Mouse (Mus musculus): ENCODE data around the gene Kcne3. TPM values are rescaled to one million over a fixed set of nuclear protein-coding genes. Genes with fewer than 3 reads are reported as not detected.

The Kcne3 gene
- polyA plus RNA-seq, 1 experiment from 2014 or later: 0.79 TPM

DNA sequence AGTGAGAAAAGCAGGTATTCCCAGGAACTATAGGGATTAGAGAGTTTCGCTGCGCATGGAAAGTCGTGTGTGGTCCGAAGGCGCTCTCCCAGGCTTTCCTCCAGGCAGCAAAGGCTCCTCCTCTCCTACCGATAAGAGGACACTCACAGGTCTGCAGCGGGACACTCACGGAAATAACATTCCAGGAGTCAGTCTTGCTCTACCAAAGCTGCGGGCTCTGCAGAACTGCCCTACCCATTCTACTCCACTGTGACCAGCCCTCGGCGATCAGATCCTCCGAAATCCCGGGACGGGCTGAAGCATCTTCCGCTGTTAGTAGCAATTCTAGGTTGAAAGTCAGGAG lies 2.6 kb downstream of the Kcne3 start:
- Histone ChIP-seq H3K27me3 (ENCODE audit: control insufficient read depth, insufficient read depth, low read depth, low read length) (peaks cover 15% of the 10 kb centered on the region), H3K9me3 (replicated peaks; ENCODE audit: control insufficient read depth, low read length, poor library complexity, severe bottlenecking) (no peaks in the 10 kb centered on the region)

DNA sequence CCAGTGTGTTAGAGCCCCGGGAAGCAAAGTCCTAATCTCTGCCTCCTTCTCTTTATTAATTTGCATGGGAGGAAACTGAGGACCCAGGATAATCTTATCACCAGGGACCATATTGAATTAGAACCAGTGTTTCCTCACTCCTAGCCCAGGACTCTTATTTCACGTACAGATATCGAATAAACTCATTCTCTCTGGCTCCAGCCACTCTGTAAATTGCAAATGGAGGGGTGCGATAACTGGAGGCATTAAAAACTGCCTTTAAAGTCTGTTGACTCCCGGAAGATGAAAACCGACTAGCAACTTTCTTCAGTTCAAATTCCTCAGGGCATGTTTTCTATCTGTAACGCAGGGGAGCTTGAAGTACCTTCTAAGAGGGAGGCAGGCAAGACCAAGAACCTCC lies 3.1 kb downstream of the Kcne3 start:
- Histone ChIP-seq H3K36me3 (ENCODE audit: control insufficient read depth, insufficient read depth, low read length) (no peaks in the 10 kb centered on the region), H3K4me2 (ENCODE audit: low read length) (no peak overlapping the region), H3K4me1 (ENCODE audit: control insufficient read depth, insufficient read depth, low read length) (peaks cover 10% of the 10 kb centered on the region; the same call in 1 of the 2 replicates), H3K4me3 (ENCODE audit: low read depth, low read length) (no peak overlapping the region), H3K9ac (ENCODE audit: low read depth, low read length) (no peak overlapping the region), H3K27me3 (ENCODE audit: control insufficient read depth, insufficient read depth, low read depth, low read length) (peaks cover 15% of the 10 kb centered on the region), H3K27ac (ENCODE audit: low read length) (no peak overlapping the region), H3K9me3 (replicated peaks; ENCODE audit: control insufficient read depth, low read length, poor library complexity, severe bottlenecking) (no peaks in the 10 kb centered on the region)
- 60% methylated on average over 7 of the region's 7 CpGs for WGBS
- ATAC-seq: no peak

More for the DNA sequence above, 2.6 kb downstream of the Kcne3 start:
- H3K9ac ChIP-seq (ENCODE audit: low read depth, low read length): peak overlapping the region; percentile 58
- ATAC-seq: no peak
- H3K4me2 ChIP-seq (ENCODE audit: low read length): peak overlapping the region; percentile 62
- peaks cover 10% of the 10 kb centered on the region; the same call in 1 of the 2 replicates for H3K4me1 ChIP-seq (ENCODE audit: control insufficient read depth, insufficient read depth, low read length)
- no peak overlapping the region for H3K27ac ChIP-seq (ENCODE audit: low read length)
- H3K36me3 ChIP-seq (ENCODE audit: control insufficient read depth, insufficient read depth, low read length): no peaks in the 10 kb centered on the region
- WGBS: 2% methylated on average over 15 of the region's 15 CpGs
- H3K4me3 ChIP-seq (ENCODE audit: low read depth, low read length): peak overlapping the region; percentile 40

DNA sequence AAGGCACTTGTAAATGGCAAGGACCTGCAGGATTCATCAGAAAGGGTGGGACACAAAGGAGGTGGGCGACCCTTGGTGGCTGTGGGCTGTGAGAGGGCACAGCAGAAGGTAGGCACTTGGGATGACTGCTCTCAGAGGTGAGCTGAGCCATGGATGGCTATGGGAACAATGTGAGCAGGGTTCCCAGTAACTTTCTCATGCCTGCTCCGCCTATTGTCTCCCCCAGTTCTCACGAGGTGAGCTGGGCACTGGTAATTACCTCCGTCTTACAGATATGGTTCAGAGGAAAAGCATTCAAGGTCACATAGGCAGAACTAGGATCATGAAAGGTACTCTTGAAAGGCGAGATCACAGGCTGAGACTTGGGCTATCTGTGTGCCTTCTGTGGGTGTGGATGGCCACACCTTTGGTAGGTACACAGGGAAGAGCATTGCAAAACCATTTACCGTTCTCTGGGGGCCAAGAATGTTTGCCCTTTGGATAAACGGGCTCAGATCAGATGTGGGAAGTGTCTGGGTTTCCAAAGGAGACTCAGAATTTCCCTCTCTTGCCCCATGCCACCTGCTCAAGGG lies 3.6 kb downstream of the Kcne3 start:
- no peak overlapping the region for H3K4me3 ChIP-seq (ENCODE audit: low read depth, low read length)
- WGBS: 74% methylated on average over 7 of the region's 7 CpGs
- H3K4me2 ChIP-seq (ENCODE audit: low read length): no peak overlapping the region
- no peak overlapping the region for H3K27ac ChIP-seq (ENCODE audit: low read length)
- no peaks in the 10 kb centered on the region for H3K9me3 ChIP-seq (replicated peaks; ENCODE audit: control insufficient read depth, low read length, poor library complexity, severe bottlenecking)
- H3K36me3 ChIP-seq (ENCODE audit: control insufficient read depth, insufficient read depth, low read length): no peaks in the 10 kb centered on the region
- no peak overlapping the region for H3K9ac ChIP-seq (ENCODE audit: low read depth, low read length)
- ATAC-seq: no peak
- peaks cover 10% of the 10 kb centered on the region; the same call in 1 of the 2 replicates for H3K4me1 ChIP-seq (ENCODE audit: control insufficient read depth, insufficient read depth, low read length)
- peaks cover 15% of the 10 kb centered on the region for H3K27me3 ChIP-seq (ENCODE audit: control insufficient read depth, insufficient read depth, low read depth, low read length)

DNA sequence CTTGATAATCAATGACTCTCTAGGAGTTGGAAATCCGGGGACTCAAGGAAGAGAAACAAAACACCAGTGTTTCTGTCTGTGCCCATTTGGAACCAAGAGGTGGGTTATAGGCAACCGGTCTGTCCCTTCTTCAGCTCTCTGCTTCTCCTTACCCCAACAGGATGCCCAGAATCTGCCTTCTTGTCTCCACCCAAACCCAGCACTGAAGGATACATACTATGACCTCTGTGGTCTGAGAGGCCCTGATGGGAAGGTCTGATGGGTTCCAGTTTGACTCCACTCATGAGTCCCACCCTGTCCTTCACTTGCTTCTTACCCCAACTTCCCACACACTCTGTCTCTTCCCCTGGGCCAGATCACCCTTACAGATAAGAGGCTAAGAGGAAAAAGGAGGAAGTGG lies 4.9 kb downstream of the Kcne3 start:
- no peak overlapping the region for H3K27ac ChIP-seq (ENCODE audit: low read length)
- no peak overlapping the region for H3K4me2 ChIP-seq (ENCODE audit: low read length)
- peaks cover 10% of the 10 kb centered on the region; the same call in 1 of the 2 replicates for H3K4me1 ChIP-seq (ENCODE audit: control insufficient read depth, insufficient read depth, low read length)
- ATAC-seq: no peak
- no peaks in the 10 kb centered on the region for H3K9me3 ChIP-seq (replicated peaks; ENCODE audit: control insufficient read depth, low read length, poor library complexity, severe bottlenecking)
- no peak overlapping the region for H3K4me3 ChIP-seq (ENCODE audit: low read depth, low read length)
- 86% methylated on average over 2 of the region's 2 CpGs for WGBS
- H3K9ac ChIP-seq (ENCODE audit: low read depth, low read length): no peak overlapping the region
- H3K36me3 ChIP-seq (ENCODE audit: control insufficient read depth, insufficient read depth, low read length): no peaks in the 10 kb centered on the region
- H3K27me3 ChIP-seq (ENCODE audit: control insufficient read depth, insufficient read depth, low read depth, low read length): peaks cover 15% of the 10 kb centered on the region

DNA sequence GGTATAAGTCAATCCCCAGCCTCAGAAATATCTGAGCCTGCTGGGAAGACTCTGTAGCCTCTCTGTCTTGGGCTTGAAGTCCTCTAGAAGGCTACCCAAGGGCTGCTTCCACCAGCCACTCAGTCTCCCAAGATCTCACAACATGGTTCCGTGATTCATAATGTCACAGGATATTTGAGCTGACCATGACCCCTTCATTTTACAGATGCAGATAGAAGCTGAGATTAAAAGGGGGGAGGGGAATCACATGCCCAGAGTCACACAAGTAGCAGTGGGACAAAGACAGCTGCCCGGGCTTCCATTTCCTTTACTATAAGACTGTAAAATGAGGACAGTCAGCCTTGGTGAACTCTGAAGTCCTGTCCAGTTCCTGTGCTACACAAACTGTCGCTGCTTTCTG lies 5.3 kb downstream of the Kcne3 start:
- H3K27ac ChIP-seq (ENCODE audit: low read length): no peak overlapping the region
- WGBS: 80% methylated on average over 3 of the region's 3 CpGs
- no peak overlapping the region for H3K4me3 ChIP-seq (ENCODE audit: low read depth, low read length)
- H3K4me2 ChIP-seq (ENCODE audit: low read length): no peak overlapping the region
- no peaks in the 10 kb centered on the region for H3K36me3 ChIP-seq (ENCODE audit: control insufficient read depth, insufficient read depth, low read length)
- H3K4me1 ChIP-seq (ENCODE audit: control insufficient read depth, insufficient read depth, low read length): peaks cover 10% of the 10 kb centered on the region; the same call in 1 of the 2 replicates
- H3K9me3 ChIP-seq (replicated peaks; ENCODE audit: control insufficient read depth, low read length, poor library complexity, severe bottlenecking): no peaks in the 10 kb centered on the region
- H3K27me3 ChIP-seq (ENCODE audit: control insufficient read depth, insufficient read depth, low read depth, low read length): peaks cover 15% of the 10 kb centered on the region
- no peak overlapping the region for H3K9ac ChIP-seq (ENCODE audit: low read depth, low read length)
- no peak for ATAC-seq

DNA sequence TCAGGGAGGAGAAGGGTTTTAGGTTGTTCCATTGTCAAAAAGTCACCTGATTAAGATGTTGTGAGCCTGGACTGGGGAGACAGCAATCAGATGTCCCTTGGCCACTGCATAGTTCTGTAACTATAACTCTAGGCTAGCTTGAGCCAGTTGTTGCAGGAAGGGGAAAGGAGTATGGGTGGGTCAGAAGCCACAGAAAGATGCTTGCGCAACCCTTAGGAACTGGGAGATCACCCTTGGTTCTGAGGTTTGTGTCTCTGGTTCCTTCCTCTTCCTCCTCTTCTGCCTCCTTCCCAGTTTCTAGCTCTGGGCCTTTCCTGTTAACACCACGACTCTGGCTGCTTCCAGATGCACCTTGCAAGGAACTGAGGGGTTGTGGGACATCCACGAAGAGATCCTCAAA lies 6.1 kb downstream of the Kcne3 start:
- Histone ChIP-seq H3K4me3 (ENCODE audit: low read depth, low read length) (no peak overlapping the region), H3K9ac (ENCODE audit: low read depth, low read length) (no peak overlapping the region), H3K36me3 (ENCODE audit: control insufficient read depth, insufficient read depth, low read length) (no peaks in the 10 kb centered on the region), H3K9me3 (replicated peaks; ENCODE audit: control insufficient read depth, low read length, poor library complexity, severe bottlenecking) (no peaks in the 10 kb centered on the region), H3K4me1 (ENCODE audit: control insufficient read depth, insufficient read depth, low read length) (peaks cover 10% of the 10 kb centered on the region; the same call in 1 of the 2 replicates), H3K27ac (ENCODE audit: low read length) (no peak overlapping the region), H3K4me2 (ENCODE audit: low read length) (no peak overlapping the region), H3K27me3 (ENCODE audit: control insufficient read depth, insufficient read depth, low read depth, low read length) (peaks cover 13% of the 10 kb centered on the region)
- 80% methylated on average over 3 of the region's 3 CpGs for WGBS
- ATAC-seq: no peak

DNA sequence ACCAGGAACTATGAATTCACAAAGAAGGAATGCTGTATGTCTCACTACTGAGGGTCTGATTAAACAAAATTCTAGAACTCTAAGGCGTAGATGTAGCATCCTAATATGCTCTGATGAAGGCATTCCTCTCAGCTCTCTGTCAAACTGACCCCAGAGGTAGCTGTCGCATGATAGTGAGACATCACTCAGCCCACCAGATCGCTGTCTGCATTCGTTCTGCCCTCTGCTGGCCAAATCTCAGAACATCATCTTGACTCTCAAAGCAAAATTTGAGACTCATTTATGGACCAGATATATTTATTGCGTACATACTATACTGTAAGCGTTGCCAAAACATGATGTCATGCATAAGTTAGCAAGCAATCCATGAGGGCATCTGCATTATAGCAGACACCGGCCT lies 11.3 kb downstream of the Kcne3 start:
- H3K4me3 ChIP-seq (ENCODE audit: low read depth, low read length): no peak overlapping the region
- no peak overlapping the region for H3K9ac ChIP-seq (ENCODE audit: low read depth, low read length)
- no peaks in the 10 kb centered on the region for H3K36me3 ChIP-seq (ENCODE audit: control insufficient read depth, insufficient read depth, low read length)
- H3K4me1 ChIP-seq (ENCODE audit: control insufficient read depth, insufficient read depth, low read length): 0 out of 2 replicates have a peak, but pooled peaks cover 2% of the 10 kb centered on the region
- ATAC-seq: 0 out of 2 replicates have a peak, but pooled peaks have one; percentile 36
- no peak overlapping the region for H3K4me2 ChIP-seq (ENCODE audit: low read length)
- 25% methylated on average over 7 of the region's 7 CpGs for WGBS
- H3K27ac ChIP-seq (ENCODE audit: low read length): no peak overlapping the region
- H3K27me3 ChIP-seq (ENCODE audit: control insufficient read depth, insufficient read depth, low read depth, low read length): no peaks in the 10 kb centered on the region
- no peaks in the 10 kb centered on the region for H3K9me3 ChIP-seq (replicated peaks; ENCODE audit: control insufficient read depth, low read length, poor library complexity, severe bottlenecking)

DNA sequence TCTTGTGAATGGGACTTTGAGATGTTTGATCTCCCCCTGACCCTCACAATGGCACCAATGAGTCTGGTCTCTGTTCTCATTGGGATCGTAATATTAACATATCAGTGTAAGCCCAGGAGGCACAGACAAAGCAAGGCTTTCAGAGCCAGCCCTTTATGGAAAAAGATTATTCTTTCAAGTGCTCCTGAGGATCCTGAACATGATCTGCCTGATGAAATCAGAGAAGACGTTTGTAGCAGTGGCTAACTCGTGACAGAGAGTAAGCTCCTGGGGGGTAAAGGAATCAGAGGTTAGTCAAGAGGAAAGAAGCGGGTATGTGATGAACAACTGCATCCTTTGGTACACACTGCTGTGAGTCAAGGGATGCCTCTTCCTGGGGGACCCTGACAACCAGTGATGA lies 13.9 kb downstream of the Kcne3 start:
- WGBS: 31% methylated on average over 4 of the region's 4 CpGs
- H3K4me2 ChIP-seq (ENCODE audit: low read length): no peak overlapping the region
- 0 out of 2 replicates have a peak, but pooled peaks cover 2% of the 10 kb centered on the region for H3K4me1 ChIP-seq (ENCODE audit: control insufficient read depth, insufficient read depth, low read length)
- no peaks in the 10 kb centered on the region for H3K9me3 ChIP-seq (replicated peaks; ENCODE audit: control insufficient read depth, low read length, poor library complexity, severe bottlenecking)
- H3K27ac ChIP-seq (ENCODE audit: low read length): no peak overlapping the region
- no peak overlapping the region for H3K4me3 ChIP-seq (ENCODE audit: low read depth, low read length)
- H3K9ac ChIP-seq (ENCODE audit: low read depth, low read length): no peak overlapping the region
- no peaks in the 10 kb centered on the region for H3K27me3 ChIP-seq (ENCODE audit: control insufficient read depth, insufficient read depth, low read depth, low read length)
- ATAC-seq: no peak
- H3K36me3 ChIP-seq (ENCODE audit: control insufficient read depth, insufficient read depth, low read length): no peaks in the 10 kb centered on the region

DNA sequence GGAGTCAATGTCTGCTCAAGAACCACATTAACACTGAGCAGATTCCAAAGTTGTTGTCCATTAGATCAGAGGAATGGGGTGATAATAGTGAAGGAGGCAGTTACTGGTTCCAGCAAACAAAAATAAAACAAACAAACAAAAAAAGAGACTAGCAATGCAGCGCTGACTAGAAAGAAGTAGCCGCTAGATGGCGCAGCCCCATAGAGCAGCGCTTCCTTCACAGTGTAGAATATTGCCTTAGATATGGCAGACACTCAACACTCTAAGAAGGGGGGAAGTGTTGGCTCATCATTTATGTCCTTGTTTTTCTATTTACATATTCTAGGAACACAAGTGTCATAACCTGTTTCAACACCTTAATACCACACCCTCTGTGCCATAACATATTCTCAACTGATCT lies 14.5 kb downstream of the Kcne3 start:
- peak; percentile 82; the same call in 1 of the 2 replicates for ATAC-seq

More for the DNA sequence above, 14.5 kb downstream of the Kcne3 start:
- Histone ChIP-seq H3K27ac (ENCODE audit: low read length) (no peak overlapping the region), H3K4me3 (ENCODE audit: low read depth, low read length) (no peak overlapping the region), H3K9me3 (replicated peaks; ENCODE audit: control insufficient read depth, low read length, poor library complexity, severe bottlenecking) (no peaks in the 10 kb centered on the region), H3K4me2 (ENCODE audit: low read length) (no peak overlapping the region), H3K9ac (ENCODE audit: low read depth, low read length) (no peak overlapping the region), H3K4me1 (ENCODE audit: control insufficient read depth, insufficient read depth, low read length) (0 out of 2 replicates have a peak, but pooled peaks cover 2% of the 10 kb centered on the region), H3K36me3 (ENCODE audit: control insufficient read depth, insufficient read depth, low read length) (no peaks in the 10 kb centered on the region), H3K27me3 (ENCODE audit: control insufficient read depth, insufficient read depth, low read depth, low read length) (no peaks in the 10 kb centered on the region)
- WGBS: 4% methylated on average over 4 of the region's 4 CpGs
